Mouse (Mus musculus) thymus, postnatal 25 days (tissue): ENCODE measurements at regions not wholly inside any gene's neighbourhood (a gene's known extent, or its start where the extent isn't known, plus 50 kb on each side); places are given as distances from the start of the nearest gene placed in this dataset.

Source experiments
- DNase-seq: peaks from one replicate; pipeline ENCODE4 v3.0.0; 2022

- DNase-seq: no peak
Measured at GRCm38 (mm10) chrX:99287988-99288387, 152.1 kb downstream of the Efnb1 start.

DNA sequence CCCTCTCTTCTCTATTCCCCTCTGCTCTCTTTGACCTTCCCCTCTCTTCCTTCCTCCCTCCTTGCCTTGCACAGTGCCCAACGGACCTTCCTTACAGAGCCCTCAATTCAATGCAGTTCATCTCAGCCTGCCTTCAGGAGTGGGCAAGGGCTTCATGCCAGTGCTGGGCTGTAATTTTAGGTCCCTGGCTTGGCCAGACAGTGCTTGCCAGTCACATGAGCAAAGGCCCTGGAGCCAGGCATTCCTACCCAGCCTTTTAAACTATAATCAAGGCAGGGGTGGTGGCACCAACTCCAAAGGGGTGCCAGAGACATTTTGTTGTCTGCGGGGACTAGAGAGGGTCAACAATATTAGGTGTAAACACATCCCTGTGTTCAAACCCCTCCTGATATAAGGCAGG lies 150.9 kb downstream of the Efnb1 start:
- DNase-seq: no peak

DNA sequence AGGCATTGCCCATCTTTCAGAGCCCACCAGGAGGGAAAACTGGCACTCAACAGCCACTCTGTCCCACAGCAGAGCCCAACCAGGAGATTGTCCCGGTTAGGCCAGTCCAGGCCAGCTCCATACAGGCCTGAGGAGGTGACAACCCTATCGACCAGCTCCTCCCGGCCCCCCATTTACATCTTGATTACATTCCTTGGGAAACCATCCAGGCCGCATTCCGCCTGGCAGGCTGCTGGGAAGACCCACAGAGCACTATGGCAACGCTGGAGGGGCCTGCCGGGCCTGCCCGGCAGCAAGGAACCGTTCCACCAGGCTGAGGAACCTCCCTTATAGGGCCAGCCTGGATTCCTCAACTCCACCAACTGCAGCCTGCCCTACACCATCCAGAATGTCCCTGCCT lies 149.7 kb downstream of the Efnb1 start:
- DNase-seq: no peak

- no peak for DNase-seq
Measured at GRCm38 (mm10) chrX:99280991-99281390, 145.1 kb downstream of the Efnb1 start.

DNA sequence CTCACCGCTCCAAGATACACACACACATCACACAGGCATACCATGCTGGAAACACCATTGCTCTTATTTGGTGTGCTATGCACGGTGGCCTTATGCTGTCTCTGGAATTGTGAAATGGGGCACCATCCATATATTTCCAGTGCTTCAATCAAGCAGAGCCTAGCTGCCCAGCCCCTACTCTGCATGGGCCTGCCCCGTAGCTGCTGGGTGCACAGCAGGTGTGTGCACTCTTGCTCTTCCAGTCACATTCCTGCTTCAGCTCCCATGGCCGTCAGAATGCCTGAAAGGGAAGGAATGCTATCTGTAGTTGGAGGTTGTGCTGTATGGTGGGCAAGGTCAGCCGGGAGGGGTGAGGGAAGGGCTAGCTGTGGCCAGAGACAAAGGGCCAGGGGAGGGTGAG lies 144.6 kb downstream of the Efnb1 start:
- no peak for DNase-seq

DNA sequence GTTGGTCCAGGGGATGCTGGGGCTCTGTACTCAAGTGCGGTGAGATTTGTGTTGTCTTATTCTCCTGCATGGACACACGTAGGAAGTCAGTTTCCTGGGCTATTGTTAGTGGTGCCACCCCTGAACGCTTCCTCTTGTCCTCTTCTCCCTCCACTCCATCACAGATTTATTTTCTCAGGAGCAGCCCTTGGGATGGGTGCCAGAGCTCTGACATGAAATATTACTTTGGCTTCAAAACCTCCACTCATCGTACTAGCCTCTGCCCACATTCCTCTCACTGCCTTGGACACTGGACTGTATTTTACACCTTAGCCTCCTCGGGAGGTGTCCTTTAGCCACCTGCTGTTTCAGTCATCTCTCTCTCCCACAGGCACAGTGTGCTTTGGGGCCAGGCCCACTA lies 139.6 kb downstream of the Efnb1 start:
- DNase-seq: no peak

- no peak for DNase-seq
Measured at GRCm38 (mm10) chrX:99271908-99272307, 136.0 kb downstream of the Efnb1 start.

DNA sequence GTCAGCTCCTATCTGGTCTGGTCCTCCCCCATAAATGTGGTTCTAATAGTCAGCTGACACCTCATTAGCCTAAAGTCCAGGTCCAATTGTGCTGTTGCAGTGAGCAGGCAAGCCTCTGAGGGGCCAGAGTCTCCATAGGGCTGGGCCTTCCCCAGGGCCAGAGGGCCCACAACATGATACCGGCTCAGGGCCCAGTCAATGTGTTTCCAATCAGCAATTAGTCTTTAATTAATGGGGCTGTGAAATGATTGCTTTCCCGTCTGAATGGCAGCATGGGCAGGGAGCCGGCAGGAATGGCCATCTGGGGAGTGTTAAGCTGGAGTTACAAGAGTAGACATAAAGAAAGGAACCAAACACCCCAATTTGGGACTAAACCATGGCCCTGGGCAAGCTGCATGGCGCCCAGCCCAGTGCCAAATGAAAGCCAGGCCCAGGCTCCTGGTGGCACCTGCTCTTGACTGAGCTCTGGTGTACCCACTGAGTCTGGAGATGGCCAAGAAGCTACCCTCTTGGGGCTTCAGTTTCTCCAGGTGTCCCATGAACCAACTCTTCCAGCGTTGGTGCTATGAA lies 113.2 kb downstream of the Efnb1 start:
- no peak for DNase-seq

DNA sequence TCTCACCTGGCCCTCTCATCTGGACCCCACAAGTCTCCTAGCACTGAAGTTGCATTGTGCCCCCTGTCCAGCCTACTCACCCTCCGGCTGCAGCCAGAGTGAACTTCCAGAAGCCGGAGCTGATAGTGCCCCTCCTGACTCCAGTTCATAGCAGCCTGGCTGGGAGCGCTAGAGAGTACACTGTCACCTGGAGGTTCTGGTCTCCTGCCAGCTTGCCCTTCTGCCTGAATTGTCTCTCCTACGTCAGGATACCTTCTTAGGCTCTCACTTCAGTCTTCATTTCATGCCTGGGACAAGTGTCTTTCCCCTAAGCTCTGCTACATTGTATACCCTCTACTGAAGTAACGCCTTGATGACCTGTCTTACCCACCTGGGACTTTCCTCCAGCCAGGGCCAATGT lies 112.3 kb downstream of the Efnb1 start:
- no peak for DNase-seq

- DNase-seq: no peak
Measured at GRCm38 (mm10) chrX:99246704-99247103, 110.8 kb downstream of the Efnb1 start.

DNA sequence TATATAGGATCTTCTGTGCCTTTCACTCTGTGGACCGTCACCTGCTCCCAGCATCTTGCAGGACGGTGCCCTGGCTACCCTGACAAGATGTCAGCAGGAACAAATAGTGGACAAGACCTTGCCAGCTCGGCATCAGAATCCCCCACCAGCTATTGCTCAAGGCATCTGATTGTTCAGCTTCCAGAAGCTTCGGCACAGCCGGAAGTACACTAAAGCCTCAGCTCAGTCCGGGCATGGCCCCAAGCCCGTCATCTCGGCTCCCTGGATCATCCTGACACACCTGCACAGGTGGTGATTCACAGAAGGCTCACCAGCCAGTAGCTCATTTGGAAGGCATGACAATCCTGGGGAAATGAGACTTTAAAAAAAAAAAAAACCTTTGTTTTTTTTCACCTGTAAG lies 110.1 kb downstream of the Efnb1 start:
- no peak for DNase-seq

GRCm38 (mm10) chrX:99245541-99245940 lies 109.6 kb downstream of the Efnb1 start:
- DNase-seq: no peak

GRCm38 (mm10) chrX:99243251-99243650 lies 107.3 kb downstream of the Efnb1 start:
- DNase-seq: no peak

DNA sequence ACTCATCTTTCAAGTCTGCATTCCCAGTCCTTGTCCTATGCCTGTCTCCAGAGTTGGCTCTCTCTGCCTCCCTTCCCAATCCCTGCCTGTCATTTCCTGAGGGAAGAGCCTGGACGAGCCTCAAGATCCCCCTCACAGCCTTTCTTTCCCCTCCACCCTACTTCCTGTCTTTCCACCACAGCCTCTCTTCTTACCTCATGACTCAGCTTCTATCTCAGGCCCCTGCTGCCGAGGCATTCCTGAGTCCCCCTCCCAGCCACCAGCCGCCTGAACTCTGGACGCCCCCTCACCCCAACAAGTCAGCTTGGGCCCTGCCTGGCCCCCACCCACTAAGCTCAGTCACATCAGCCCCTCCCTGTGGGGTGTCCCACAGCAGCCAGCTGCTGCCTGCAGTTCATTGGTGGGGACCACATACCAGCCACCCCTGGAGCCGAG lies 105.8 kb downstream of the Efnb1 start:
- DNase-seq: no peak

GRCm38 (mm10) chrX:99233035-99233434 lies 97.1 kb downstream of the Efnb1 start:
- DNase-seq: no peak

GRCm38 (mm10) chrX:99232331-99232730 lies 96.4 kb downstream of the Efnb1 start:
- DNase-seq: no peak

DNA sequence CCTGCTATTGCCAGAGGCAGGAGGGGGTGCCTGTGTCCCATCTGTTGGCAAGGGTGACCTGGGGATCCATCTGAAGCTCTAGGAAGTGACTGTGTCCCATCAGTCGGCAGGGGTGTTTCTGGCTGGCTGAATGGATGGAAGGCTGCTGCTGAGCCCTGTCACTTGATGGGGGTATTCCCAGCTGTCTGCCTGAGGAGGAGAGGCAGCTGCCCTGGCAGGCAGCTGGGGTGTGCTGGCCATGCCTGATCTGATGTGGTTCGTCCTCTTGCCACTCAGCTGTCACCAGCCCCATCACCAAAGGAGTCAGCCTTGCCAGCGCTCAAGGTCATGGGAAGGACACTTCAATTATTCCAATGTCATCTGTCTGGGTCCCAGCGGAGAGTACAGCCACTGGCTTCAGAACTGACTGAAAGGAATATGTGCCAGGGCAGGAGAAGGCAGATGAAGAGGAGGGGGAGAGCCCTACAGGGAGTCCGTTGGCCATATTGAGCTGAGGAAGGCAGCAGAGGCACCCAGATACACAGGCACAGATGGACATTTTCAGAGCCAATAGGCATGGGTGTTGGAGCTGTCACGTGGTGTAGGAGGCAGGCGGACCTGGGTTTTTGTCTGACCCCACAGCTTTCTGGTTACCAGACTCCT lies 89.3 kb downstream of the Efnb1 start:
- DNase-seq: no peak

GRCm38 (mm10) chrX:99222017-99222416 lies 86.1 kb downstream of the Efnb1 start:
- no peak for DNase-seq

DNA sequence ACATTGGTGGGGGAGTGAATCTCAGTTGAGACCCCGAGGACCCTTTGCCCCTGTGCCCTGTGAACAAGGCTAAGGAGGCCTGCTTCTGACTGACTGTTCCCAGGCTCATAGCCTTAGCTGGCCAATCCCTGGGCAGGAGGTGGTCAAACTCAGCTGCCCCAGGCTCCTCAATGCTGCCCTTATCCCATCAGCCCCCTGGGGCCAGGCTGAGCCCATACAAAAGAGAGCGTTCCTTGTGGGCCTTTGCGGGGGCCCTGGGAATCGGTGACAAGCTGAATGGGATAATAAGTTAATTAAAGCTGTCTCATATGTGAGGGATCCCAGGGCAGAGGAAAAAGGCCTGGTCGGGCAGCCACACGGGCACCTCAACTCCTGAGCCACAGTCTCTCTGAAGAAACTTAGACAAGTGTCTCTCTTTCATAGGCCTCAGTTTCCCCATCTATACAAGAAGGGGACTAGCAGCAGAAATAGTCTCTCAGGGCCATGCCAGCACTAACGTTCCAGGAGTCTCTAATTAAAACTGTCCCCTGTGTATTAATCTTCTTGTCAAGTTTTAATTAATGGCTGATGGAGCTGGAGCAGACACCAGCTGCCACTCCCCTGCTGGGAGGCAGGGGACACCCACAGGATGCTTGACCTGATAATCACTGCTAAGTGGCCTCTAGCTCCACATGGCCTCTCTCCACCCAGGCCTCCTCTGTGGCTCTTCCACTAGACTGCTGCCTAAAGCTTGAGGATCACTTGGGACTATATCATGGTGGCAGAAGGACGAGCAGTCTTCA lies 84.9 kb downstream of the Efnb1 start:
- no peak for DNase-seq

GRCm38 (mm10) chrX:99218213-99218612 lies 82.3 kb downstream of the Efnb1 start:
- DNase-seq: no peak

GRCm38 (mm10) chrX:99216633-99217459 lies 80.9 kb downstream of the Efnb1 start:
- DNase-seq: no peak

DNA sequence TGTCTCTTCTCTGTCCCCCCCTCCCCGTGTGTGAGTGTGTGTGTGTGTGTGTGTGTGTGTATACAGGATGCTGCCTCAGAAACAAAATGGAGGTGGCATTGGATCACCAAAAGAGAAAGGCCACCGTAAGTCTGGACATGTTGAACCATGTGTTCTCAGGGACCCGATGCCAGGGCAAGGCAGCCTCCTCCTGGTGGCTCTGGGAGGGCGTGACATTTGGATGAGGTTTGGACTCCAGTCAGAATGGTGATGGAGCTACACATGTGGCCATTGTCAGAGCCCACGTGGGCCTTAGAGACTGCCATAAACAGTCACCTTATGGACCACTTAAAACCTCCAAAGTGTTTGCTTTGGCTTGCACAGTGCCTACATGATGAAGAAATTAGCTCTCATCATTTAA lies 80.0 kb downstream of the Efnb1 start:
- DNase-seq: no peak

- DNase-seq: no peak
Measured at GRCm38 (mm10) chrX:99215111-99215510, 79.2 kb downstream of the Efnb1 start.
